Mouse (Mus musculus) cerebellum, postnatal 14 days (tissue): ENCODE measurements around the gene Agtrap.
"Not testable (repeated sequence)": the region's sequence is repeated elsewhere in the genome, so short reads cannot be mapped to it uniquely, and the experiment has no call there.

Experiments
- DNase-seq, 2 experiments: peaks; one replicate each; pipeline ENCODE4 v3.0.0; 2021; ENCODE audit warnings: mixed read lengths in 2 of 2

Gene Agtrap

DNA sequence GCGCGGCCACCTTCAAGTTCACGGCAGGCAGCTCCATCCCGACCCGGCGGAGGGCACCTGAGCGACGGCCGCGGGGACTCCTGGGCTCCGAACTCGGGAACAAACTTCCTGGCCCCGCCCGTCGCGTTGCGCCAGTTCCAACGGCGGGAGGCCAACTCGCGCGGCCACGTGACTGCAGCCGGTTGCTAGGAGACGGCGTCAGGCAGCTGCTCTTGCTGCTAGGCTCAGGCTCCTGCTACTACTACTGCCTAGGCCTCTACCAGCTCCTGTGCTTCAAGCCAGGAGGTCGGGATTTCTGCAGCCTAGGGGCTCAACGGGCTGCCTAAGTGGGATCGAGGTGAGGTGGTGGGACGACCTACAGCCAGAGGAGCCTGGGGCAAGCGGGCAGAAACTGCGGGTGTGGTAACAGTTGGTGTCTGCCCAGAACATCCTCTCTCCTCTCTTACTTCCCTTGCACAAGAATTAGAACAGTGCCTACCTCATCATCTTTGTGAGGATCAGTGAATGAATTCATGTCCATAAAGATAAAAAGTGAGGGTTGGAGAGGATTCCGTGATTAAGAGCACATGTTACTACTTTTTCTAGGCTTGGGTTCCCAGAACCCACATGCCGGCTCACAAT, at the start of gene Agtrap:
TSS of gene Agtrap (minus strand) at position 125 of the 621 bp plus-strand sequence.
- peak; percentile 95 to 97 for DNase-seq

DNA sequence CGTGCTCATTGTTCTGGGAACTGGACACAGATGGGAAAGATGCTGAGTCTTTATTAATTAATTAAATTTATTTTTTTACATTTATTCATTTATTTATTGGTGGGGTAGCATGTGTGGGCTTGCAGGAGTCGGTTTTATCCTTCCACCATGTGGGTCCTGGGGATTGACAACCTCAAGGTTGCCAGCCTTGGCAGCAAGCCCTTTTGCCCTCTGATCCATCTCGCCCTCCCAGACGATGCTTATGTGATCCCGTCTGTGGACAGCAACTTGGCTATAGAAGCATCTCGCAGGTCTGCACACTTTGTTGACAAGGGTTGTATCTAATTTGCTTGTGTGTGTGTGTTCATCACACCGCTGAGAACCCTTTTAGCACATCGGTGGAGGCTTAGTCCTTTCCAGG, 49.7 kb upstream of the Agtrap start:
- DNase-seq, result no peak

DNA sequence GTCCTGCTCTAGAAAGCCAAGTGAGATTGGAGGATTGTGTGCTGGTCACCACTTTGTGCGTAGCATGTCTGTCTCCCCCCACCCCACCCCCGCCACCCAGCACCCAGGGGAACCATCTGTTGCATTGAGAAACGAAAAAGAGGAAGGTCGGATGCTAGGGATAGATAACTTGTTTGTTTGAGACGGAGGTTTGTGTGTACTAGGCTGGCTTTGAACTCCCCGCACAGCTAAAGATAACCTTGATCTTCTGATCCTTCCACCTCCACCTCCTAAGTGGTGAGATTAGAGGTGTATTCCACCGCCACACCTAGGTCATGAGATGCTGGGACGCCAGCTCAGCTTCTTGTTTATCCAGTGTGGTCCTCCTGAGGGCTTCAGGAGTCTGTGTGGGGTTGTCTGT, 47.2 kb upstream of the Agtrap start:
- DNase-seq, result no peak

DNA sequence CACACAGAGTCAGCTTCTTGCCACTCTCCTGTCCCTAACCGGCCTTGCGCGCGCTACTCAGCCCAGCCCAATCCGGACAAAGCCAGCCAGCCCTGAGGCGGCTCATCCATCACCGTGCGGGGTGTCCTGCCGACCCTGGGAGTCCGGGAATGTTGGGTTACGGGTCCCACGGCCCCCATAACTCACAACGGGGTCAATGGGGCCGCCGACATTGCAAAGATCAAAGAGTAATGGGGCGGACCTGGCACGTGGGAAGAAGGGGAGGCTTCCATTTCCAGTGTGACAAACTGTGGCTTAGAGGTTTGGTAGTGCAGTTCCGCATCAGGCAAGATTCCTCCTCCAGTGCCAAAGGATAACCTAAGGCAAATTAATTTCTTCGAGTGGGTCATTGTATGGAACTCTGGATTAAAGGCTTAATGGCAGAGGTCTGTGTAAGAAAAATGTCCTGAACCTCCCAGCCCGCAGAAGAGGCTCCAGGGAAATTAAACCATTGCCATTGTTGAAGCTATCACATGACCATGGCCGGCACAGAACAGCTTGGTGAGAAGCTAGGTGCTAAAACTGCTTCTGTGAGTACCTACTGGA, 43.8 kb upstream of the Agtrap start:
- DNase-seq, result peak; percentile 55 to 62

DNA sequence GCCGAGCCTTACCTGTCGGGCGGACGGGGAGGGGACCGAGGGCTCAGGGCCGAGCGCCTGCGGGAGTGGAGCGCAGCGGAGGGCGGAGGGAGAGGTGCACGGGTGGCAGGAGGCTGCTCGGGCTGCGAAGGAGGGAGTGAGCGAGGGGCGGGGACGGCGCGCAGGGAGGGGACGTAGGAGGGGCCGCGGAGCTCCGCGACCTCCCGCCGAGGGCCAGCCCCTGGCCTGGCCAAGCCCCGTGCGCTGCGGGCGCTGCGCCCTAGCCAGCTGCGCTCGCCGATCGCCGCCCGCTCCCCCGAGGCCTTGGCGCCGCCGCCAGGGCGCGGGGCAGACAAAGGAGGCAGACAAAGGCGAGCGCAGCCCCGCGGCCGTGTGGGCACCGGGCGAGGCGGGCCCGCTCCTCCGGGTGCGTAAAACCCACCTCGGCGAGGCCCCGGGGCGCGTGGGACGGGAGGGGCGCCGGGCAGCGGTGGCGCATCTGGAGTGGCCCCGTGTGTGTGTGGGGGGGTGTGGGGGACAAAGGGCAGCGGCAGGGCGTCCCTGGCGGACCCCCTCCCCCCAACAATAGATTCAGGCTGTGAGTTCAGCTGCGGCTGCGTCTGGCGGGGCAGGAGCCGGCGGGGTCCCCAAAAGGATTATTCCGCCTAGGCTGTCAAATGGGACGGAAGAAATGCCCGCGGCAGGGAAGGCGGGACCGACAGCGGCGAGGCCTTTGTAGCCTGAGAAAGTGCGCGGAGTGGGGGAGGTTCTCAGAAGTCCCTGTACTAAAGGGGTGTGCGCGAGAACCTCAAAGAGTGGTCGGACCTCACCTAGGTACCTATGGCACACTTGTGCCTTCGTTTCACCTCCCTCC, 43.0 kb upstream of the Agtrap start, which contains the start of gene Draxin:
TSS of gene Draxin (minus strand) at position 138 of the 853 bp plus-strand sequence.
- DNase-seq, result peak; percentile 82 to 84

DNA sequence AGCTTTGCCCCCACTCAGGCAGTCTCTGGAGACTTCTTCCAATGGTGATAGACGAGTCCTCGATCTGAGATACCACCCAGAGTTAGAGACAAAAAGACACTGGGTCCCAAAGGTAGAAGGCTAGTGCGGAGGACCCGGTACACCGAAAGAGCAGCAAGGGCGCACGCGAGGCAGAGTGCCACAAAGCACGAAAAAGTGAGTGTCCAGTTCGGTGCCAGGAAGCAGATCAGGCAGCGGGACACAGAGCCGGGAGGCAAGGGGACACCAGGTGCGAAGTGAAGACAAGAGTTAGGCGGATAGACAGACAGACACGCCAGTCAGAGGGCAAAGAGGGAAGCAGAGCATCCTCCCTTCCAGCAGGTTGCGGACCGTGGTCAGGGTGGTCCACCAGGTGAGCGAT, 42.3 kb upstream of the Agtrap start, which contains the start of gene Mad2l2:
TSS of gene Mad2l2 (plus strand) at position 252 of the 400 bp plus-strand sequence.
- DNase-seq, result no peak

DNA sequence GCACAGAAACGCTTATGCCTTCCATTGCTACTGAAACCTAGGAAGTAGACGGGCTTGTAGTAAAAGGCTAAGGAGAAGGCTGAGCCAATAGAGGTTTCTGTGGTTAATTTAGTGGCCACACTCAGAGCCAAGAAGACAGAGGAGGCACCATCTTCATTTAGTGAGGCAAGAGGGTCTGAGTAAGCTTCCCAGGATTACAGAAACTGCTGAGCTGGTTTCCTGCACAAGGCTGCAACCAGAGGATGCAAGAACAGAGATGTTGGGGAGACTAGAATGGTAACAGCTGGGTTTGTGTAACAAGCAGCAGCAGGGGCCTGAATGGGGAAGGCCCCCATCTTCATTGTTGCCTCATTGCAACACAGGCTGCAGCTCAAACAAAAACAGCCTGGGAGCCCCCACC, 40.8 kb upstream of the Agtrap start:
- DNase-seq, result no peak

DNA sequence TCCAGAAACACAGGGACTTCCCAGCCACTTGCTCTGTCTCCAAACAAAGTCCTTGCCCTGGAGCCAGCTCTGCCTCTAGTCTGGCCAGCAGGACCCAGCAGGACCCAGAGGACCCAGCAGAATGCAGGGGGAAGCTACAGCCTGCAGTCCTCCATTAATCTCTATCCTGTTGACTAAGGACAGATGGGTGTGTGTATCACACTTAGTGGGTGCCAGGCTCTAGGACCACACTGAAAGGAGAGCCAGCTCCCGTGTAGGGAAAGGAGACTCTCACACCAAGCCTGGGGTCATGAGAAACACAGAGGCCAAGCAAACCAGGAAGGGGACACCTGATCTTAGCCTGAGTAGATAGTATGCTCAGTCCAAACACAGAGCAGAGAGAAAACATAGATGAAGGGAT, 40.4 kb upstream of the Agtrap start:
- DNase-seq, result no peak

DNA sequence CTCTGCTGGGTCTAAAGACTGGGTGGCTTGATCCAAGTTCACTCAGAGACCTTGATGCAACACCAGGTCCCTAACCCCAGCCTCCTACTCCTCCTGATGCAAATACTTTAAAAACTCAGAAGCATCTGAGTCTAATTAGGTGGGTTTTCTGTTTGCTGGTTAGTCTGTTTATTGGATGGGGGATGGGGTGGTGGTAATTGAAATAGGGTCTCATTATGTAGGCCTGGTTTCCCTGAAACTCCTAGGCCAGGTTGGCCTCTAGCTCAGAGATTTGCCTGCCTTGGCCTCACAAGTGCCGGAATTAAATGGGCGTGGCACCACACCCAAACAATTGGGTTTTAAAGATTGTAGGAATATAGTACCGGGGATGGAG, 34.8 kb upstream of the Agtrap start:
- no peak for DNase-seq

DNA sequence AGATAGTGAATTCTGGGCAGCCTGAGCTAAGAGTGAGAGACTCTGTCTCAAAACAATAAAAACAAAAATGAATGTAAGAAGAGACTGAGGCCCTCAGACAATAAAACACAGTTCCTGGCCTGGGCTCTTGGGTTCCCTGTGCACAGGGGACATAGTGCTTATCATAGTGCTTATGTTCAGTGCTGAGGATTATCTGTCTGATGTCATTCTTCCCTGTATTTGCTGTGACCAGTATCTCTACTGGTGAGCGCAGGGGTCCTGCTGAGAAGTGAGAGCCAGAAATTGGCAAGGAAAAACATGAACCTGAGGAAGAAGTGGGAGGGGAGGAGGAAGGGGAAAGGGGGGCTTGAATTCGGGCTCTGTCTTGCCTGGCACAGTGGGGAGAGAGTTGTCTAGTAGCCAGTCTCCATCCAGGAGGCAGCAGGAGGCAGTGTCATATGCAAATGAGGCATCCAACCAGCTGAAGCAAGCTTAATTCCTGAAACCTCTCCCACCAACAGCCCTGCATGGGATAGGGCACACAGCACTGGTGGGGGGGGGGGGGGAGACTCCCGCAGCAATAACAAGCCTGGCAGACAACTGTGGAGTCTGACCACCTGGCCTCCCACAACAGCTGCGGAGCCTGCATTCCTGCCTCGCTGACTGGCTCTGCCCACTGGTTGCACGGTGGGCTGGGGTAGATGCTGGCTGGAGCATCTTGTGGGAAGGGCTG, 34.3 kb upstream of the Agtrap start:
- peak; percentile 77 to 87 for DNase-seq

DNA sequence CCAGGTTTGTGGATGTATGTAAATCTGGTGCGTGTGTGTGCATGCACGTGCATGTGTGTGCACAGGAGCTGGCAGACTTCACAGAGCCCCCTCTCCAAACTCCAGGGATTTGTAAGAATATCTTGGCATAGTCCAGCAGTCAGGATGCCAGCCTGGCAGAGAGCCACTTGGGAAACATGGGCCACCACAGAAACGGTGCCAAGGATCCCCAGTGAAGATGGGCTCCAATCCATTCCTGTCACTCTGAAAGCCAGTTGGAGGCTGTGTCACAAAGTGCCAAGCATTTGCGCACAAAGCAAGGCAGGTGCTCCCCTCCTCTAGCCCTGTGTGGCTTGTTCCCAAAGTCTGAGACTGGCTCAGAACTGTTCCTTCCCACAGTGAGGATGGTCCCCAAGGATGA, 33.5 kb upstream of the Agtrap start:
- DNase-seq, result peak; percentile 99

DNA sequence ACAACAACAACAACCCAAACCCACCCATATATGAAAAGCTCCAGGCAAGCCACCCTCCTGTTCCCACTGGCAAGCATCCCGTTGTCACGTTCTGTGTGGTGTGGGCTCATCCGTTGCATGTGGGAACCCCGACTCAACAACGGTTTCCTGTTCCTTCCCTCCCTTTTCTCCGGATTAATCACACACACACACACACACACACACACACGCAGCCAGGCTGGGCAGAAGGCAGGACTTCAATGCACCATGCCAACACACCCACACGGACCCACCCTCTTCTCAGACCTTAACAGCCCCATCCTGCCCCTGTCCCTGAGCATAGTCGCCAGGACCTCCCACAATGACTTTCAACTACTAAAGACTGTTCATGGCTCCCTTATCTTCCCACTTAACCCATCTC, 32.7 kb upstream of the Agtrap start:
- peak; percentile 63 to 75 for DNase-seq

DNA sequence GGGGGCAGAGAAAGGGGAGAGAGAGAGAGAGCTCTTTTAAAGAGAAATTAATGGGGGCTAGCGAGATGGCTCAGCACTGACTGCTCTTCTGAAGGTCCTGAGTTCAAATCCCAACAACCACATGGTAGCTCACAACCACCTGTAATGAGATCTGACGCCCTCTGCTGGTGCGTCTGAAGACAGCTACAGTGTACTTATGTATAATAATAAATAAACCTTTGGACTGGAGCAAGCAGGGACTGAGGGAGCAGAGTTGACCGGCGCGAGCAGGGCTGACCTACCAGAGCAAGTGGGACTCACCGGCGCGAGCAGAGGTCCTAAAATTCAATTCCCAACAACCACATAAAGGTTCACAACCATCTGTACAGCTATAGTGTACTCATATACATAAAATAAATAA, 31.7 kb upstream of the Agtrap start:
- not testable (repeated sequence) for DNase-seq

DNA sequence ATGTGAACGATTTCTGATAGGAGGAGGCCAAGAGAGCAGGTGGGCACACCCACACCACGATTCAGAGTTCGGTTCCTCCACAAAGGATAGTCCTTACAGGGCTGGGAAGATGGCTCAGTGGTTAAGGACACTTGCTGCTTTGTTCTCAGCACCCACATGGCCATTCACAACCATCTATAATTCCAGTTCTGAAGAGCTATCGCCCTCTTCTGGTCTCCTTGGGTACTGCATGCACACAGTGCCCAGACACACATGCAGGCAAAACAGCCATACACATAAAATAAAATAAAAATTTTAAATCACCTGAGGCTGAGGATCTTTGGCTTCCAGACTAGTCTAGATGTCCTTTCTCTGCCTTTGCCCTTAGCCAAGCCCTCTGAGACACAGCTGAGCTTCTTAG, 29.6 kb upstream of the Agtrap start:
- DNase-seq, result no peak

DNA sequence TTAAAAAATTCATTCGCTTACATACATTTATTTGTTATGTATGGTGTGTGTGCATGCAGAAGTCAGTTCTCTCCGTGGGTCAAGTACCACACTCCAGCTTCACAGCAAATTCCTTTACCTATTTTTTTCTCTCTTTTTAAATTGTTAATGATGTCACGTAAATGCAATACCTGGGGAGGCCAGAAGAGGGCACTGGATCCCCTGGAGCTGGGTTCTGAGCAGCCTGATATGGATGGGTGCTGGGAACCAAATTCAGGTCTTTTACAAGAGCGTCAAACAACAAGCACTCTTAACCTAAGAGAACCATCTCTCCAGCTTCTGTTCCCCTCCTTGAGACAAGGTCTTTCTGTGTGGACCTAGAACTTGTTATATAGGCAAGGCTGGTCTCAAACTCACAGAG, 28.8 kb upstream of the Agtrap start:
- DNase-seq, result peak in 1 of 2 experiments; percentile 70

DNA sequence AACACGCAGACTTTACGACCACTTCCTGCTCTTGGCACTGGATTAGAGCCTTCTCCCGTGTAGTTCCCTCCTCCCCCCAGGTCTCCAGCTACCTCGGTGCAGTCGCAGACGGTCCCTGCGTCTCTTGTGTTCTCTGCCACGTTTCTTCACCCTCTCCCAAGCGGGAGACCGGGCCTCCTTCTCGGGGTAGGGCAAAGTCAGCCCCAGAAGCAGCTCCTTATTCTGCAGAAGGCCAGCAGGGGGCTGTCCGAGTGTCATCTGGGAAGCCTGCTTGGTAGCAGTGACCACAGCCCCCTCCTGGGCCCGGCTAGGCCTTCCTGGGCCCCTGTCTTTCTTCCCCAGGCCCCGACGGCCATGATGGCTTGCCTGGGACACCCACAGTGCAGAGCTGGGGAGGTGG, 27.6 kb upstream of the Agtrap start:
- DNase-seq, result peak; percentile 48 to 52

DNA sequence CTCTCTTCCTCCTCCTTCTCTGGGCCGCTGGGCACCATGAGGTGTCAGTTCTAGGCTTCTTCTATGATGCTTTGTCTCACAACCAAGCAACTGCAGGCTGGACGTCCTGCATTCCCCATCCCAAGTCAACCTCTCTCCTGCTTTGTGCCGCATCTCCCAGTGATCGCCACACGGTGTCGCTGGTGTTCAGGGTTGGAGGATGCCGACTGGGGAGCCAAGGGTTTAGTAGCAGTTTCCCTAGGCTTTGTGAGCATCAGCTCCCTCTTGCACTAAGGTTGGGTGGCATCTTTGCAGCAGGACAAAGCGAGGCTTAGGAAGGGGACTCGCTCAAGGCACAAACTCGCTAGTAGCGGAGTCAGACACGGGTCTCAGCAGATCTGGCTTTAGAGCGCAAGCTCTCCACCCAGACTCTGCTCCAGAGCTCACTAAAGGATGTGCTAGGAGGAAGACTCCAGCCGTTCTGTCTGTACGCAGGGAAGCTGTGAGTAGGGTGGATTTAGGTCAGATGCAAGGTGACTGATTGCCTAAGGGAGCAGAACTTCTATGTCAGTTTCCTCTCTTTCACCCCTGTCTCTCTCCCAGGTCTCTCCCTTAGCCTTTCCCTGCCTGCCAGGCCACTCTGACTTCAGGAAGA, 27.0 kb upstream of the Agtrap start:
- DNase-seq, result peak; percentile 94 to 97

DNA sequence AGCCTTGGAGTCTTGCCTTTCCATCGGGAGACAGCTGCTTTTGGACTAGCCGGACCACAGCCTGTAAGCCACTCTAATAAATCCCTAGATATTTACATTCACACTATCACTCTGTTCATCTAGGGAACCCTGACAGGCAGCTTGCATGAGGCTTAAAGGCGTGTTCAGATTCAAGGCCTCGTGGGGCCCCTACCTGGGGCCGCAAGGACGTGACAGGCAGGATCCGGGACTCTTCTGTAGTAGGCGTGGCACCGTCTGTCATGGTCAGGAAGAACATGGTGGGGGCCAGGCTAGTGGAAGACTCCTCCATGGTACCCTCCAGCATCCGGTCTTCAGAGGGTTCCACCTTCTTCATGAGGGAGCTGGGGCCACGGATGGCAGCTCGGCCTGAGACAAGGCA, 24.7 kb upstream of the Agtrap start:
- no peak for DNase-seq

DNA sequence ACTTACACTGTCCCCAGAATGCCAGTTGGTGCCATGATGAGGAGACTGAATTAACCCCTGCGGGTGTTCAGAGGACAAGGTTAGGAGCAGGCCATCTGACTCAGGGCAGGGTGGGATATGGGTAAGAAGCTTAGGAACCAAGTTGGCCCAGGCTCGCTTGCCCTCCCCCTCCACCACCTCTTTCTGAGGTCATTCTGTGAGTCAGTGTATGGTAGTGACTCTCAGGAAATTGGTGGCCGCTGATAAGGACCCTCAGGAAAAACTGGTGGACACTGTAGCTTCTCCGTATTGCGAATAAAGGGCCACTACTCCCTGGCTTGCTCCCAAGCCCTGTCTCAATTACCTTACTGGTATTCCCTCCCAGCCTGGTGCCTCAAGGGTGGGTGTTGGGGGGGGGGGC, 21.4 kb upstream of the Agtrap start:
- DNase-seq, result no peak

DNA sequence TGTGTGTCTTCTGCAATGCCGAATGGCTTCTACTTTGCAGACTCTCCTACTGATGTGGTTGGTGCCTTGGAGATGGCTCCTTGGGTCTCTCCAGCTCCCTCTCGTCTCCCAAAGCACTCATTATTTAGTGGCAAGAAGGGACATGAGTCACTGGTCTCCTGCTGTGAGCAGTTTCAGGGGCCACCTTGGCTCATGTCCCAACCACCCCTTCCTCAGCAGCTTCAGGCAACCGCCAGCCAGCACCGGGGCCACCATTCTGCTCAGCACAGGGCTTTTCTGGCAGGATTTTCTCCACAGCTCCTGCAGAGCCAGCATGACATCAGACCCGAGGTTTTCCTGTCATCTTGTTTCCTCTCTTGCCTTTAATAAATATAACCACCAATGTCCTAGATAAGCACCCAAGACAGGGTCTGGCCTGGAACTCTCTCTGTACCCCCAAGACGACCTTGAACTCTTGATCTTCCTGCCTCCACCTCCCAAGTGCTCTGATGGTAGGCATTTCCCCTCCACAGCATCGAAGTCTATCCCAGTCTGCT, 20.8 kb upstream of the Agtrap start:
- DNase-seq, result peak; percentile 57 to 58

DNA sequence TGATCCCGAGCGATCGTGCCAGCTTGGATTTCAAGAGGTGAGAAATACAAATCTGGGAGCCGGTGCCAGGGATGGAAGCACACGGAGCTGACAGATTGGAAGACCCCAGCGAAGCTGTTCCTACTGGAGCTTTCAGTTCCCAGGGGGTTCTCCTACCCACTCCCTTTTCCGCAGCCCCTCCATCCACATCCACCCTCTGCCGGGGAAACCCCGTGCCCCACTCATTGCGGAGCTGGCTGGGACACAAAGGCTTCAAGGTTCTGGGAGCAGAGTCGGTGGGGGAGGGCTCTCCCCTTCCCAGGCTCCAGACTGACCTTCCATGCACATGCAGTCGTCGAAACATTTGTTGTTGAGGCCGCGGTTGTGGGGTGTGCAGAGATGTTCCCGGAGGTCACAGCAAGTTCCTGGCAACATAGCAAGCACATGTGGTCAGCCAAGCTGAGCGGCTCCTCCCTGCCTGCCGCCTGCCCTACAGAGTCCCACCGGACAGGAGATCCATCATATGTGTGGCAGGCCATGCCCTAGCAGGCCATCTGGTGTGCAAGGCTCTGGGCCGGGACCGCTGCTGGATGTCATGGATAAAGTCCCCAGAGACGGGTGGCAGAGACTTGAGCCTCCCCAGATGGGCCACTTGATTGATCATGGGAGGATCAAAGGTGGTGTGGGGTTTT, 19.9 kb upstream of the Agtrap start:
- peak; percentile 66 to 76 for DNase-seq

DNA sequence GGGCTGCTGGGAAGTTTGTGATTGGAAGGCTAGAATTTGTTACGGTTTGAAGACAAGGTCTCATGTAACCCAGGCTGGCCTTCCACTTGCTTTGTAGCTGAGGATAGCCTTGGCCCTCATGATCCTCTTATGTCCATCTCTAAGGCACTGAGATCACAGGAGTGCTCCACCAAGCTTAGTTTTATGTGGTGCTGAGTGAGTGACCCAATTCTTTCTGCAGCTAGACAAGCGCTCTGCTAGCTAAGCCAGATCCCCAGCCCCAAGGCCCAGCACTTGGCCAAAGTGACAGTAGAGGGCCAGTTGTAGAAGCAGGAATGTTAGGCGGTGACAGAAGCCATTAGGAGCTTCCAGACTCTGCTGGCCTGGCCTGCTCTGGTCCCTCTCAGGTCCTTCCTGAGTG, 16.3 kb upstream of the Agtrap start:
- DNase-seq, result no peak
